Mouse (Mus musculus) left cerebral cortex, postnatal 10 days (tissue): ENCODE measurements at regions not wholly inside any gene's neighbourhood (a gene's known extent, or its start where the extent isn't known, plus 50 kb on each side); places are given as distances from the start of the nearest gene placed in this dataset.

ENCODE experiments used
- DNase-seq, 2 experiments: peaks; one replicate each; pipeline ENCODE4 v3.0.0; 2021 to 2022; ENCODE audit warnings: low spot score in 2 of 2, mixed read lengths in 1 of 2; ENCODE audit errors: extremely low spot score in 1 of 2
- intact Hi-C: fragments of 180-260 bp; cut with DNase I; formaldehyde crosslinking; loops from one replicate; pipeline ENCODE4 v1.15.1; 2025

DNA sequence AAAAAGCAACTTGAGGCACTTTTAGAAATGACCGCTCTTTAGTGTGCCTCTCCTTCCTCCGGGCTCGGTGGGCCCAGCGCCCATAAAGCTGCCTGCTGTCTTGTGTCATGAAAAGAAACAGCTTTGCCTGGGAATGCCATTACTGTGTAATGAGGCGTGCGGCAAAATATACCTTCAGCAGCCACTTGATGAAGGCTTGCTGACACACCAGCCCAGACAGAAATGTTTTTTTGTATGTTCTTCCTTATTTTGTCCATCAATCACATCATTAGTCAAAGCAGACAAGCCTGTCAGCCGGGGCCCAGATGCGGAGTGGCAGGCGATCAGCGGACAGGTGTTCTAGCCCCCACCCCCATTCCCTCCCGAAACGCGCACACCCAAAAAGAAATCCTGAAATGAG, 482.5 kb downstream of the Tshz3 start:
- intact Hi-C loops, result no loop called here
- DNase-seq, result no peak

DNA sequence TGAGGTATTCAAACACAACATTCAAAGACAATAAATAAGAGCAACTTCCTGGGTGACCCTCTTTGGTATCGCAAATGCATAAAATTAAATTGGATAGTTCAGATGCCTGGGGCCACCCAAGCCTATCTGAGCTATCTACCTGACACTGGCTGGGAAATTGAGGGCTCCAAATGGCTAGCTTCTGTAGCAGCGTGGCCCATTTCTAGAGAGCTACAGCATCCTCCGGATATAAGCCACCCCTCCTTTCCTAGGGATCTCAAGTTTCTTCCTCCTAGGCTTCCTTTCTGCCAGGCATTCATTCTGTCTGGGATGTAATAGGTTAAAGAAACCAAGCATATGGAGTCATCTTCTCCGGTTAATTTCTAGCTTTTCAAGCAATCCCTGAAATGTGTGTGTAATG, 483.2 kb downstream of the Tshz3 start:
- intact Hi-C loops, result no loop called here

DNA sequence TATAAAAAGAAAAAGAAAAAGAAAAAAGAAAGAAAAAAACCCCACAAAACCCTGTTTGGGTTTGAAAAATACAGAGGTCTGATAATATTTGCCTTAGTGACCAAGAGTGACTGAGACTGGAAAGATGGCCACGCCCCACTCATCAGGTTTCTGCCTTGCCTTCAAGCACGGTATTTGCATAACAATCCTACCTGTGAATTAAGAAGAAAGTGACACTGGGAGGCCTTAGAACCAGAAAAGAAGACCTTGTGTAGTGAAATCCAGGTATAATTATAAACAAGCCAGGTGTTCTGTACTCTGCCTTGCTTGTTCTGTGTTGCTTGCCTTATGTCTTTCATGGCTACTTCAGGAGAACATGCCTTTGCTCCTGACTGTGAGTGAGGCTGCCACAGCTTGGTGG, 494.6 kb downstream of the Tshz3 start:
- intact Hi-C loops, result no loop called here
- no peak for DNase-seq

More for the DNA sequence above, 483.2 kb downstream of the Tshz3 start:
- DNase-seq, result no peak

DNA sequence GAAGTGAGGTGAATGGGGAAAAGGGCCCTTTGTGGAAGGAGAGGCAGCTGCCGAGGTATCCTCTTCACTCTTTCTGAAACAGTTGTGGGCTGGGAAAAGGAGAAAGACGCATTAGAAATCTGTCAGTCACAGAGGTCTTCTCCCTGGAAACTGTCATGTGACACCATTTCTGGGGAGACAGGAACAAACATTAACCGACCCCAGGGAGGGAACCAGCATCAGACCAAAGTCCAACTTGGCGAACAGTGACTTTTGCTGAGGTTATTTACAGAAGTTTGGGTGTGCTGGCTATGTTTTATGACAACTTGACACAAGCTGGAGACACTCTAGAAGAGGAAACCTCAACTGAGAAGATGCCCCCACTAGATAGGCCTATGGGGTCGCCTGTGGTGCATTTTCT, 506.9 kb downstream of the Tshz3 start:
- intact Hi-C loops, result no loop called here

DNA sequence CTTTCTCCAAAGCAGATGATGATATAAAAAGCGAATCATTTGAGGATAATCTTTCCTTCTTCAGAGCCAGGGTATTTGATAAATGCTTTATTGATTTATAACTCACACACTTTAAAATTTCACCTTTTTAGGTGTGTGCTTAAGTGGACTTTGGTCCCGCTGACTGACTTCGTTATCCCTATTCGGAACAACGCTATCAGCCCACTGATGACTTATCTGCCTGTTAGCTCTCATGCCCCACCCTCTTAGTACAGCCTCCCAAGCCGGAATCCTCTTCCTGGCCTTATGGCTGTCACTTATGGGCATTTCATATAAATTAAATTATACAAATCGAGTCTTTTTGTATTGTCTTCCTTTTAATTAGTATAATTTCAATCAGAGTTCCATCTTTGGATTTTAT, 510.4 kb downstream of the Tshz3 start:
- DNase-seq, result no peak
- intact Hi-C loops, result no loop called here

More for the DNA sequence above, 506.9 kb downstream of the Tshz3 start:
- no peak for DNase-seq

DNA sequence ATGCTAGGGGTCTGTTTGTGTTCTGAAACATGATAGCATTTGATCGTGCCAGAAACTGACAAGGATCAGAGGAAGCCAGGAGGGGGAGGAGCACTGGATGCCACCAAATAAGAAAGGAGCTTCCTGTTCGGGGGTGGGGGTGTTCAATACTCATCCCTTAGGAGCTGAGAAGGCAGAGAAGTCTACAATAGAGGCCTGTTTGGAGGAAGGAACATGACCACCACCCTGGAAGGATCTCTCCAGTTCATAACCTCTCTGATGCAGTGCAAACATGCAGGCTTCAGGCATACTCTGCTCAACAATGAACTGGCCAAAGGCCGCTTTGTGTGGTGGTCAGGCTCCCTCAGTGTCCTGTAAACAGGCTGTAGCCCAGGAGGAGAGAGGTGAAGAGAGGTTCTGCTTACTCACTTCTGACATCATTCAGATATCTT, 515.8 kb downstream of the Tshz3 start:
- intact Hi-C loops, result no loop called here
- no peak for DNase-seq

DNA sequence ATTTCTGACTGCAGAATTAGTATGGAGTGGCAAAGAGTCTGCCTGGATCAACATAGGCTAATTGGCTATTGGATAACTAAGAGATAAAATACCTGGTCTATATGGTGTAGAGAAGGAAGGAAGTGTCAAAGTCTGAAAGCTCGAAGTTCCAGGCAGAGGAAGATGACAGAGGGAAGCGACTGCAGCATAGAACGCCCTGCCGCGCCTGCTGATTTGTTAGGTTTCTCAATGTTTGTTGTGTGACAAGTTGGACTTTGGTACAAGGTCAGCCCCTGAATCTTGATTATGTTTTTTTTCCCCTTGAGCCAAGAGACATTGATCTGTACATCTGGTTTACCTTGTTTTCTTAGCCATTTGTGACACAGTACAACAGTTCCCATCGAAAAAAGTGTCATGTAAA, 517.6 kb downstream of the Tshz3 start:
- no peak for DNase-seq
- intact Hi-C loops, result no loop called here

DNA sequence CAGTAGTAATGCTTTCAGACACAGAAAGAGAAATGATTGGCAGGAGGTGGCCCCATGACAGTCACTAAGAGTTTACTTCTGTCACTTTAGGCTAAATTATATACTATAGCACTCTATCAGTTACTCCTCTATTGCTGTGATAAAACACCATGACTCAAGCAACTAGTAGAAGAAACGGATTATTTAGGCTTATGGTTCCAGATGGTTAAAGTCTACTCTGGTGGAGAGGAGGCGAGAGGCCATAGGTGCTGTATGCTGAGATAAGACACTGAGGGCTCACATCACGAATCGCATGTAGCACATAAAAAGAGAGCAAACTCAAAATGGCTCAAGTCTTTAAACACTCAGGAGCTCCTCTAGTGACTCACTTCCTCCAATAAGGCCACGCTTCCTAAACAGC, 522.6 kb downstream of the Tshz3 start:
- DNase-seq, result no peak
- intact Hi-C loops, result no loop called here

DNA sequence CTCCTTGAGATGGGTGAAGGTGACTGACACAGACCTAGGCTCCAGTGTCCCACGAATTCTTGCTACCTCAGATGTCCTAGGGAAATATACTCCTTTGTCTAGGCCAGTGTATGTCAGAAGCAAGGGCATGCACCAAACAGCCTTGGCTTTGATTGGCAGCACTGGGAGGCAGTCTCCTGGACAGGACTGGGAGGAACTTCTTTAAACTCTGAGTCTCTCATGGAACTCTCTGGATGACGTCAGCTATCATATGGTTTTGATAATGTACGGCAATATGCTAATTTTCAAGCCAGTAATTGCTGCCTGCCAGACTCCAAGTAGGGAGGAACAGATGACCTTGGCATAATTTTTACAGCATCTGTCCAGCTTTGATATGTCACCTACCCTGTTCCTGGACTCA, 528.5 kb downstream of the Tshz3 start:
- intact Hi-C loops, result no loop called here

DNA sequence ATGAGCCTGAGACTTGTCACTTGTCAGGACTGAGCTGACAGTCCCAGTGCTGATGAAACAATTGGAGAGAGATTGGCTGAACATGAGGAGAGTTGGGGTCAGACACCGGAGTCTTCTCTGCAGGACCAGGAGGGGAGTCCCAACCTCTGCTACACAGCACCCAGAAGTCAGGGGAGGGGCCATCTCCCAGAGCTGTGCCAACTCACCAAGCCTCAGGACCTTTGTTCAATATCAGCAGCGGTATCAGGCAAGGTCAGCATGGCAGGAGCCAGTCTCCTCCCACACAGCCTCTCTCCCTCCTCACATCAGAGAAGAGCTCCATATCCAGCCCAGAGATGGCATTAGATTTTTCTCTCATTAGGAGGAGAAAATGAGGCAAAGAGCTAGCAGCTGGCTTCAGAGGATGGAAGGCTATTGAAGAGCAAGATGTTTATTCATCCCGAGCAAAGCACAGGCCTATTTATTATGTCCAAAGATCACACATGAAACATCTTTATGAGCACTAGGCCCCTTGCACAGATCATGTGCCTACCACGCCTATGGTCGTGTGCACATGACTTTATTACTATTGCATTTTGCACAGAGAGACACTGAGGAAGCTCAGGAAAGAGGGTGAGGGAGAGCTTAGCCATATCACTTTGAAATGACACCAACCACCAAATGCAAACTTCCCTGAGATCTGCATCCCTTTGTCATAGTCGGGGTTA, 532.9 kb downstream of the Tshz3 start:
- DNase-seq, result no peak
- intact Hi-C loops, result no loop called here

More for the DNA sequence above, 528.5 kb downstream of the Tshz3 start:
- DNase-seq, result no peak

DNA sequence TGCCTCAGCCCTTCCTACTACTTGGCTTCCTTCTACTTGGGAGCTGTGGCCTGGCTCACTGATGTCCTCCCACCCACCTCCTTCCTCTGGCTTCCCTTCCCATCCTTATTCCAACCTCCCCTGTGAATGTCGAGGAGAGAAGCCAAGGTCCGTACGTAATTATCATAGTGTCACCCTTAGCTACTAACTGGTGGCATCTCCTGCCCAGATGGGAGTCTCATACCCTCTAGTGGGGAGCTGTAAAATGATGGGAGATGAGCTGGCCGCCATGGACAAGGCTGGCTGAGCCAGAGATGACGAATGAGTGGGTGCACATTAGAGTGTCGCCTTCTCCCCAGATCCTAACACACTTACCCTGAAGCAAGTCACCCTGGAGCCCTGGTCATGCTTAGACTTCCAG, 532.6 kb downstream of the Zfp536 start:
- DNase-seq, result no peak
- intact Hi-C loops, result no loop called here

DNA sequence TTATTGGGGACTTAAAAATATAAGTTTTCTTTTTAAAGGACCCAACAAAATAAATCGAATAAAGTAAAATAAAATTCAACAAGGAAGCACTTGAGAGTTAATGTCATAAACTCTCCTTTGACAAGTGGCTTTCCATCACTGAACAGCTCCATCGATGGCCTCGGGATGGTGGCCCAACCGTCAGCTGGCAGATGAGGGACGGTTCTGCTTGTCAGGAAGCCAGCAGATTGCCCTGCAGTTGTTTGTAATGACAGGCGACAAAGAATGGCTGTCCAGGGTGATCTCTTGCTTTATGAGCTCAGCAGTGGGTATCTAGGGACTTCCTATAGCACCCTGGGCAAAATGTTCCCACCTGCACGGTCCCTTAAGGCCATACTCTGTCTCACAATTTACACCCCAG, 531.7 kb downstream of the Zfp536 start:
- DNase-seq, result no peak
- intact Hi-C loops, result no loop called here

DNA sequence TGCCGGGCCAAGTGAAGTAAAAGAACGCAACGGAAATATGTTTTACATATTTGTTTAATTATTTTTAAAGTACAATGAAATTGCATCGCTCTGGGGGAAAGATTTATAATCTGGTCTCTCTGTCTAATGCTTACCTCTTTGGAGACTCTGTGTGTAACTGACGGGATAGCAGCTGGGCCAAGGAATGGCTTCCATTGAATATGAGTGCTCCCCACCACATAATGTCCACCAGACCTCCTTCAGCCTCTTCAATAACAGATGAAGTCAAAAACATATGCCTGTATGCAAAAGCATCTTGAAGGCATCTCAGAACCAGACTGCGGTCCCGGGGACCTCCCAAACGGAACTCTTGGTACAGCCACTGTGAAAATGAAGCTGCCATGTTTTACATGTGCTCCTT, 531.0 kb downstream of the Zfp536 start:
- intact Hi-C loops, result no loop called here

DNA sequence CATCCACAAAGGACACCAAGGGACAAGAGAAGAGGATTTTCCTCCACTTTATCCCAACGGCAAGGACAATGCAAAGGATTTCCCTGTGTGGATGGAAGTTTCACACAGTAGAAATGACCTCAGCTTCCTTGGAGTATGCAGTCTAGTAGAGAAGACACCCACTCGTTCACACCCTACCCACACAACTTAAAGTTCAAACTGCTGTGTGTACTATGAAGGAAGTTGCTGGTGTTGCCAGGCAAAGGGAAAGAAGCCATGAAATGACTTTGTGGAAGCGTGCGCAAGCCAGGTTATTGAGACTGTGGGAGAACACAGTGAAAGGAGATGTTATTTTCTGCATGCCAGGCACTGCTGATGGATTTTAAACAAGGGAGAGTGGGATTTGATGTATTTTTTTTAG, 527.3 kb downstream of the Zfp536 start:
- intact Hi-C loops, result no loop called here
- DNase-seq, result peak in 1 of 2 experiments; percentile 3

More for the DNA sequence above, 531.0 kb downstream of the Zfp536 start:
- no peak for DNase-seq

DNA sequence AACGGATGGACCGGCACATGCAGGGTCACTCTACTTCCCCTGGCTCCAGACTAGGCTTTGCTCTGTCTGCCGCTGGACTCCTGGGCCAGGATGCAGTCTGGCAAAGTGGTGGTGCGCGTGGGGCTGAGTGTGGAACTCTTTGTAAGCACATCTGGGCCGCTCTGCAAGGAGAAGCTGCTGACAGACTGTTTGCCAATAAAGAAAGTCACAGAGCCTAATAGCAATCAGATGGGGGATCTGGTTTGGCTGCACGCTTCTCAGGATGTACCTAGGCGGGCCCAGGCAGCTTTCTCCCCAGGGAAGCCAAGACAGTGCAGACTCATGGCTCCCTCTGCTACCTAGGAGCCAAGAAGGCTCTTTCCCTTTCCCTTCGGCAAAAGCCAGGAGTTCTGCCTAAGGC, 519.0 kb downstream of the Zfp536 start:
- no peak for DNase-seq
- intact Hi-C loops, result no loop called here

DNA sequence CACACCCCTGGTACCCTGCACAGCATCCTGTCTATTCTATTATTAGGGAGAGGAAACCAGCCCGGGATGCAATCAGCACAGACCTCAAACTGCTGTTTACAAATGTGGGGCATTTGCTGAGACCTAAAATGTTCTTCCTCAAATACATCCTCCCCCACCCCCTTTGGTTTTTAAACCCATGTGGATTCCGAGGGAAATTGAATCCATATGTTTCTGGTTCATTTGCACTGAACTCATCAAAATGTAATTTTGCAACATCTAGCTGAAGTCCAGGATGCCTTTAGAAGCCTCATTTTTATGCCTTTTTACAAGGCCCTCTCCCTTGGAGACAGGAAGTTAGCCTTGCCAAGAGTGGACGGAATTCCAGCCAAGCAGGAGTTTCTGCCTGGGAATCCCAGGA, 517.6 kb downstream of the Zfp536 start:
- no peak for DNase-seq
- intact Hi-C loops, result no loop called here

DNA sequence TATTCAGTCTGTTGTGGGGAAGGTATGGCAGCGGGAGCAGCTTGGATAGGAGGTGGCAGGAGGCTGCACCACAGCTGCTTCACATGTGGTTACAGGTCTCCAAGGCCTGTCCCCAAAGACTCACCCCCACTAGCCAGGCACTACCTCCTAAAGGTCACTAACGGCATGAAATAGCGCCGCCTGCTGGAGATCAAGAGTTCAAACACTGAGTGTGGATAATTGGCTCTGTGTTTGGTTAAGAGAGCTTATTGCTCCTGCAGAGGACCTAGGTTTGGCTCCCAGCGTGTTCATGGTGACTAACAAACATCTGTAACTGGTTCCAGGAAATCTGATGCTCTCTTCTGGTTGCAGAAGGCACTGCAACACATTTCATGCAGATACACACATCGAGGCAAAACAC, 514.1 kb downstream of the Zfp536 start:
- intact Hi-C loops, result no loop called here
- DNase-seq, result no peak

DNA sequence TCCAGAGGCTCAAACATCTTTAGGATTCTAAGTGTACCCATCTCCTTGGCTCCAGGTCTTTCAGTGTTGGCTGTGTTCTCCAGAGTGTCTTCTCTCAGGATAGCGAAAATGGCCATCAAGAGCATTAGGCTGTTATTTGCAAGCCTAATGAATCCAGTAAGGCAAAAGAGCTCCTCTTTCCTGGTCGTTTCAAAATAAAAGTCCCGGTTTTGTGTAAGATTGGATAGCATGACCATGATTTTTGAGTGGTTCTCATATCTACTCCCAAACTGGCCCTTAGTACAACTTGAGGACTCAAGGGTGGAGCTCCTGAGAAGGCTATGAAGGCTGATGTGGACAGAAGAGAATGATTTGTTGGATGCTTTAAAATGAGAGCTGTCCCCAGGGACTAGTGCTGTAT, 510.6 kb downstream of the Zfp536 start:
- DNase-seq, result no peak
- intact Hi-C loops, result no loop called here

DNA sequence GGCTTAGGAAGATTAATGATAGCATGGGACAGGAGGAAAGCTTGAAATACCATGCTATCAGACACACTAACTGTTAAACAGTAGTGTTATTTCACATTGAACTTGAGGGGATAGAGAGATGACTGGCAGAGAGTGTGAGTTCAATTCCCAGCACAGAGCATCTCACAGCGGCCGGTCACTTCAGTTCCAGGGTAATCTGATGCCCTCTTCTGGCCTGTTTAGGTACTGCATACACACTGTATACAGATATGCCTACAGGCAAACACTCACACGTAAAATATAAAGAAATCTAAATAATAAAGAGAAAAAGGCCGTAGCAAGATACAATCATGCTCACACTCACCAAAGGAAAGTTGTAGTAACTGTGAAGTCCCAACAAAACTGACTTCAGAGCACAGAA, 506.0 kb downstream of the Zfp536 start:
- intact Hi-C loops, result no loop called here
- no peak for DNase-seq

DNA sequence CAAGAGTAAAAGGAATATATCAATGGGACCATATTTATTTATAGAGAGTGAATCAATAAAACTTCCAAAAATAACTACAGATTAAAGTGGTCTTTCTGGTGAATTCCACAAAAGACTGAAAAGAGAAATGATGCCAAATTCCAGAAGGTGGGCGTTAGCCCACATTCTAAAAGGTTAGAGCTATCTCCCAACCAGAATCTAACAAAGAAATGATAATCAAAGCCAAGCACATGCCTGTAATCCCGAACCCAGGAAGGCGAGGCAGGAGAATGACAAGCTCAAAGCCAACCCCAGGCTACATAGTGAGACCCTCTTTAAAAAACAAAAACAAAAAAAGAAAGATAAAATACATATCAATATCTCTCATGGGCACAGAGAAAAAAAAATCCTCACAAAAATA, 502.6 kb downstream of the Zfp536 start:
- DNase-seq, result no peak
- intact Hi-C loops, result no loop called here

DNA sequence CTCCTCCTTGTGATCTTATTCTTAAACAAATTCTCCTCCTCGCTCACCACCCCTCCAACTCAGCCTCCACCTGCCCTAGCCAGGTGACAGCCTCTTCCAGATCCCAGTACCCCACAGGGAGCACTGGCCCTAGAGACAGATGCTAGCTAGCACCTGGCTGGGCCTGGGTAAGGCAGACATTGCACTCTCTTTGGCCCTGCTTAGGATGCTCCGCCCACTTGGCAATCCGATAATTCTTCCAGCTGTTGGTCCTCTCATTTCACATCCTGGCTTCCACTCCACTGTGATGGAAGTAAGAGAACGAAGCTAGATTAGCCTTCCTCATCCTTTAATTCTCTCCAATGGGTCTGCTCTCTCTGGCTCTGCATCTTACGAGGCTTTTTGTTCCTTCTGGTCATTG, 483.4 kb downstream of the Zfp536 start:
- no peak for DNase-seq
- intact Hi-C loops, result no loop called here
